Mouse (Mus musculus): ENCODE measurements around the gene Nt5c1a.

- TF ChIP-seq CTCF (IDR thresholded peaks at IDR 0.05; ENCODE audit: low read depth, low read length) = peak; percentile 86
- no peak for TF ChIP-seq POLR2A (IDR thresholded peaks at IDR 0.05; ENCODE audit: extremely low read depth, insufficient read depth, low read length)
These were observed 526 bp upstream of the Nt5c1a start for GRCm38 (mm10) chr4:123200771-123201185.

Data from liver, adult 2 months (tissue).